Mouse (Mus musculus) myocyte (in vitro differentiated cells): ENCODE data around the gene Cyct. TPM values are rescaled to one million over a fixed set of nuclear protein-coding genes. Genes with fewer than 3 reads are reported as not detected.

ENCODE experiments used
- H3K27me3 ChIP-seq: one replicate; pipeline ENCODE4 v1.6.1; 2011; ENCODE audit not compliant: control insufficient read depth, insufficient read depth, insufficient read length
- H3K36me3 ChIP-seq: one replicate; pipeline ENCODE4 v1.6.1; 2011; ENCODE audit not compliant: control insufficient read depth, insufficient read depth
- H3K4me2 ChIP-seq: one replicate; pipeline ENCODE4 v1.6.1; 2011; ENCODE audit warnings: low read depth, control low read depth
- H3K4me3 ChIP-seq: one replicate; pipeline ENCODE4 v1.5.1; 2011; ENCODE audit warnings: mild to moderate bottlenecking, control low read depth, moderate library complexity
- H3K79me2 ChIP-seq: one replicate; pipeline ENCODE4 v1.6.1; 2011; ENCODE audit not compliant: control insufficient read depth, insufficient read depth
- H3ac ChIP-seq: one replicate; pipeline ENCODE4 v1.6.1; 2011; ENCODE audit not compliant: control insufficient read depth, insufficient read length
- CEBPB ChIP-seq: IDR thresholded peaks from 2 replicates; pipeline ENCODE4 v1.6.1; 2011; ENCODE audit warnings: mild to moderate bottlenecking, moderate library complexity; ENCODE audit not compliant: poor library complexity, insufficient read depth, severe bottlenecking
- E2F4 ChIP-seq: IDR thresholded peaks from one replicate; pipeline ENCODE4 v1.6.1; 2011; ENCODE audit warnings: mild to moderate bottlenecking, control low read depth, moderate library complexity; ENCODE audit not compliant: insufficient read depth
- MAX ChIP-seq: IDR thresholded peaks from one replicate; pipeline ENCODE4 v1.6.1; 2011; ENCODE audit warnings: low read depth, mild to moderate bottlenecking, control low read depth
- MYOD1 ChIP-seq, 3 experiments: IDR thresholded peaks; one replicate each; pipeline ENCODE4 v1.6.1; 2011; ENCODE audit warnings: control low read depth in 2 of 3, low read depth in 2 of 3, mild to moderate bottlenecking in 2 of 3, moderate library complexity in 1 of 3; ENCODE audit not compliant: insufficient read length in 2 of 3, control insufficient read depth in 1 of 3
- MYOG ChIP-seq, 3 experiments: IDR thresholded peaks; one replicate each; pipeline ENCODE4 v1.6.1; 2011; ENCODE audit warnings: control low read depth in 2 of 3, low read depth in 2 of 3, mild to moderate bottlenecking in 2 of 3; ENCODE audit not compliant: insufficient read length in 2 of 3, control insufficient read depth in 1 of 3, insufficient read depth in 1 of 3
- POLR2A ChIP-seq: IDR thresholded peaks from one replicate; pipeline ENCODE4 v1.6.1; 2011; ENCODE audit warnings: low read depth, mild to moderate bottlenecking, control low read depth, moderate library complexity; ENCODE audit not compliant: insufficient read length
- POLR2AphosphoS2 ChIP-seq: IDR thresholded peaks from one replicate; pipeline ENCODE4 v1.6.1; 2011; ENCODE audit warnings: low read depth, control low read depth; ENCODE audit not compliant: insufficient read length
- REST ChIP-seq: IDR thresholded peaks from one replicate; pipeline ENCODE4 v1.6.1; 2011; ENCODE audit warnings: mild to moderate bottlenecking, control low read depth, moderate library complexity; ENCODE audit not compliant: insufficient read depth, insufficient read length
- SRF ChIP-seq: IDR thresholded peaks from one replicate; pipeline ENCODE4 v1.6.1; 2011; ENCODE audit warnings: low read depth; ENCODE audit not compliant: control insufficient read depth, insufficient read length
- TCF12 ChIP-seq: IDR thresholded peaks from one replicate; pipeline ENCODE4 v1.6.1; 2011; ENCODE audit warnings: mild to moderate bottlenecking, control low read depth; ENCODE audit not compliant: poor library complexity, insufficient read depth, severe bottlenecking
- TCF3 ChIP-seq: IDR thresholded peaks from one replicate; pipeline ENCODE4 v1.6.1; 2011; ENCODE audit warnings: low read depth, control low read depth; ENCODE audit not compliant: insufficient read length
- USF1 ChIP-seq: IDR thresholded peaks from one replicate; pipeline ENCODE4 v1.6.1; 2011; ENCODE audit warnings: low read depth, mild to moderate bottlenecking, control low read depth, moderate library complexity
- polyA plus RNA-seq: library from polyadenylated mRNA; unstranded; fragments of >200 nt; fragmentation: generic; extraction: Trizol; gene quantifications from one replicate; pipeline ENCODE4 v1.2.1, GENCODE M21; 2012; ENCODE audit warnings: missing spikeins

The Cyct gene
- polyA plus RNA-seq, 1 experiment, result not detected

GRCm38 (mm10) chr2:76374544-76375206 is 14.4 kb upstream of the Cyct start:
- no peak overlapping the region for H3ac ChIP-seq
- TF ChIP-seq USF1 (no peak), MYOG (IDR thresholded peaks at IDR 0.05; ENCODE audit: control insufficient read depth in 1 of 3, insufficient read depth in 1 of 3, insufficient read length in 2 of 3, low read depth in 2 of 3) (no peak), MYOD1 (IDR thresholded peaks at IDR 0.05; ENCODE audit: control insufficient read depth in 1 of 3, insufficient read length in 2 of 3, low read depth in 2 of 3) (no peak), POLR2A (no peak), REST (no peak), CEBPB (no peak), POLR2AphosphoS2 (no peak), TCF3 (no peak), E2F4 (no peak), SRF (no peak), TCF12 (no peak), MAX (no peak)
- peaks cover 7% of the 10 kb centered on the region for H3K79me2 ChIP-seq
- H3K4me3 ChIP-seq, result no peak overlapping the region
- peaks cover 31% of the 10 kb centered on the region for H3K36me3 ChIP-seq
- H3K4me2 ChIP-seq, result no peak overlapping the region
- no peaks in the 10 kb centered on the region for H3K27me3 ChIP-seq

- no peak overlapping the region for H3K4me2 ChIP-seq
These were observed 12.0 kb upstream of the Cyct start for GRCm38 (mm10) chr2:76372244-76372643.

GRCm38 (mm10) chr2:76370656-76370922 is 10.3 kb upstream of the Cyct start:
- H3K4me3 ChIP-seq, result peak overlapping the region; percentile 86
- H3K27me3 ChIP-seq, result no peaks in the 10 kb centered on the region
- TF ChIP-seq POLR2AphosphoS2 (no peak), MYOG (IDR thresholded peaks at IDR 0.05; ENCODE audit: control insufficient read depth in 1 of 3, insufficient read depth in 1 of 3, insufficient read length in 2 of 3, low read depth in 2 of 3) (no peak), POLR2A (no peak), E2F4 (no peak), MYOD1 (IDR thresholded peaks at IDR 0.05; ENCODE audit: control insufficient read depth in 1 of 3, insufficient read length in 2 of 3, low read depth in 2 of 3) (no peak), USF1 (no peak), REST (no peak), CEBPB (no peak), TCF3 (no peak), MAX (no peak), SRF (no peak), TCF12 (no peak)
- H3K4me2 ChIP-seq, result peak overlapping the region; percentile 82
- peaks cover 21% of the 10 kb centered on the region for H3K36me3 ChIP-seq
- H3K79me2 ChIP-seq, result peaks cover 7% of the 10 kb centered on the region
- H3ac ChIP-seq, result peak overlapping the region; percentile 71

More at GRCm38 (mm10) chr2:76372244-76372643, 12.0 kb upstream of the Cyct start:
- H3ac ChIP-seq, result no peak overlapping the region
- TF ChIP-seq MYOG (IDR thresholded peaks at IDR 0.05; ENCODE audit: control insufficient read depth in 1 of 3, insufficient read depth in 1 of 3, insufficient read length in 2 of 3, low read depth in 2 of 3), result no peak
- TF ChIP-seq MYOD1 (IDR thresholded peaks at IDR 0.05; ENCODE audit: control insufficient read depth in 1 of 3, insufficient read length in 2 of 3, low read depth in 2 of 3), result no peak
- no peak for TF ChIP-seq TCF12
- no peak for TF ChIP-seq MAX
- TF ChIP-seq SRF, result no peak
- TF ChIP-seq USF1, result no peak
- no peak for TF ChIP-seq POLR2AphosphoS2
- no peak for TF ChIP-seq CEBPB
- no peak for TF ChIP-seq E2F4
- TF ChIP-seq TCF3, result no peak
- no peak for TF ChIP-seq POLR2A
- no peak for TF ChIP-seq REST
- H3K4me3 ChIP-seq, result no peak overlapping the region
- H3K27me3 ChIP-seq, result no peaks in the 10 kb centered on the region
- H3K36me3 ChIP-seq, result peaks cover 23% of the 10 kb centered on the region
- peaks cover 7% of the 10 kb centered on the region for H3K79me2 ChIP-seq

GRCm38 (mm10) chr2:76369821-76370655 is 9.8 kb upstream of the Cyct start, which contains the start of gene Rbm45:
Gene Rbm45 (plus strand): TSS chr2:76369984.
- peak within 1 kb of the TSS; percentile 71 for H3ac ChIP-seq
- no peaks in the 10 kb centered on the region for H3K27me3 ChIP-seq
- peak within 1 kb of the TSS; percentile 82 for H3K4me2 ChIP-seq
- peaks cover 15% of the 10 kb centered on the region for H3K36me3 ChIP-seq
- TF ChIP-seq CEBPB (no peak), E2F4 (no peak), POLR2A (peak; percentile 37), MAX (no peak), TCF3 (no peak), MYOD1 (IDR thresholded peaks at IDR 0.05; ENCODE audit: control insufficient read depth in 1 of 3, insufficient read length in 2 of 3, low read depth in 2 of 3) (peak in 2 of 3 experiments; percentile 33 to 58), POLR2AphosphoS2 (no peak), TCF12 (no peak), USF1 (no peak), SRF (no peak), REST (no peak), MYOG (IDR thresholded peaks at IDR 0.05; ENCODE audit: control insufficient read depth in 1 of 3, insufficient read depth in 1 of 3, insufficient read length in 2 of 3, low read depth in 2 of 3) (peak in 2 of 3 experiments; percentile 22 to 75)
- peak within 1 kb of the TSS; percentile 86 for H3K4me3 ChIP-seq
- peaks cover 7% of the 10 kb centered on the region for H3K79me2 ChIP-seq
